Mouse (Mus musculus): Measurements from ENCODE around the gene Sv2c.

- TF ChIP-seq CTCF (IDR thresholded peaks at IDR 0.05; ENCODE audit: low read depth) (no peak), EP300 (IDR thresholded peaks at IDR 0.05; ENCODE audit: low read depth) (no peak)
Observed at GRCm38 (mm10) chr13:95966791-95967190, 165.6 kb downstream of the Sv2c start.

All from liver, embryonic 14.5 days (tissue).